ENCODE assay signal across 8 mouse cellular contexts in the genomic region with DNA sequence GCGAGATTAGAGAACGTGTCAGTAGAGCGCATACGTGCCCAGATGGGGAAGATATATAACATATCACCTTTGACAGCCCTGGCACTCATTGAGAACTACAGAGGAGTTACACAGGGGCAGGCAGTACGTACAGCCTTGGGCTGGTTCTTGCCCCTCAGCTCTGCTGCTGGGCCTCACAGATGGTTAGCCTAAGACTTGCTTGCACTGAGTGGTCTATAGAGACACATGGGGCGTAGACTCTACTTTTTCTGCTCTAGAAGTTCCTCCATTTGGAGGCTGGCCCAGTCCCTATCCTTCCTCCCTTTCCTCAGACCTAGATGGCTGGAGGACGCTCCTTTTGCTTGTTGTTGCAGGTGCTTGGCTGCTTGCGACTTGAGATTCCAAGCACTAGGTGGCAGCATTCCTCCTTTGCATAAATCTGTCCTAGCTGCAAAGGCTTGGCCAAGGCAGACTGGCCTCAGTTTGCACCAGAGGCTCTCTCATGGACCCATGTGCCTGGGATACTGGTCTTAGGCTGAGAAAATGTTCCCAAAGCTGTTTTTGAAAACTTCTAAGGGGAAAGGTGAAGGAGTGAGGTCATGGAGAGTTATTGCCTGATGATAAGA. TPM values are rescaled to one million over a fixed set of nuclear protein-coding genes. Genes with fewer than 3 reads are reported as not detected.
DNase-seq lines count a peak whose midpoint lies in the region; ATAC-seq and TF ChIP-seq lines count a peak whose summit lies in the region.

No protein-coding gene starts in this region.

- no peak overlapping the region for H3K4me2 ChIP-seq in limb, embryonic 11.5 days (ENCODE audit: low read depth, severe bottlenecking)

- peak; percentile 71 for DNase-seq in urinary bladder, postnatal 14 days (ENCODE audit: low spot score)
- no peak for DNase-seq in urinary bladder, postnatal 10 days (ENCODE audit: low spot score)
- DNase-seq in embryo, embryonic 10 days (ENCODE audit: low spot score): peak; percentile 93
- DNase-seq in kidney, adult 2 months: peak; percentile 86
- DNase-seq in limb, embryonic 11.5 days (ENCODE audit: low spot score): peak; percentile 81
- DNase-seq in neural tube, embryonic 10.5 days (ENCODE audit: extremely low spot score, low spot score): peak; percentile 74
- peak; percentile 68 for DNase-seq in telencephalon, adult 2 months (ENCODE audit: low read depth, low spot score)

- no peak overlapping the region for H3K27ac ChIP-seq in kidney, adult 2 months (ENCODE audit: insufficient read depth, low read depth, low read length)
- H3K27ac ChIP-seq in limb, embryonic 11.5 days (replicated peaks; ENCODE audit: low read depth, low read length): no peak overlapping the region

- no peak for TF ChIP-seq POLR2A in kidney, adult 2 months (IDR thresholded peaks at IDR 0.05; ENCODE audit: low read depth, low read length)

- peak; percentile 75 for ATAC-seq in granulocyte monocyte progenitor cell, adult 5-6 weeks (replicated peaks; ENCODE audit: poor library complexity, severe bottlenecking)
- peak; percentile 67; the same call in 1 of the 2 replicates for ATAC-seq in limb, embryonic 11.5 days (ENCODE audit: insufficient number of reproducible peaks, low FRiP score, low TSS enrichment, low read depth)

- no peaks in the 10 kb centered on the region for H3K36me3 ChIP-seq in kidney, adult 2 months (ENCODE audit: control insufficient read depth, insufficient read depth, low read length)
- no peaks in the 10 kb centered on the region for H3K36me3 ChIP-seq in limb, embryonic 11.5 days (ENCODE audit: control insufficient read depth, insufficient read depth, low read length)

- 55% methylated on average over 8 of the region's 8 CpGs for WGBS in kidney, adult 2 months
- WGBS in limb, embryonic 11.5 days: 59% methylated on average over 8 of the region's 8 CpGs

- H3K27me3 ChIP-seq in kidney, adult 2 months (replicated peaks; ENCODE audit: control insufficient read depth, insufficient read depth, low read length): no peaks in the 10 kb centered on the region
- no peaks in the 10 kb centered on the region for H3K27me3 ChIP-seq in limb, embryonic 11.5 days (ENCODE audit: control insufficient read depth, insufficient read depth, low read length)

- no peaks in the 10 kb centered on the region for H3K4me1 ChIP-seq in kidney, adult 2 months (ENCODE audit: control insufficient read depth, insufficient read depth, low read length)
- H3K4me1 ChIP-seq in limb, embryonic 11.5 days (ENCODE audit: control insufficient read depth, insufficient read depth, low read length): no peaks in the 10 kb centered on the region

- H3K9ac ChIP-seq in limb, embryonic 11.5 days (ENCODE audit: low read length): no peak overlapping the region

- H3K9me3 ChIP-seq in limb, embryonic 11.5 days (ENCODE audit: control insufficient read depth, low read length): no peaks in the 10 kb centered on the region

- peak; percentile 96 for TF ChIP-seq CTCF in kidney, adult 2 months (conservative IDR thresholded peaks at IDR 0.05; ENCODE audit: insufficient read depth, insufficient read length, low read depth, low read length)

- H3K4me3 ChIP-seq in kidney, adult 2 months (ENCODE audit: insufficient read depth, low read depth, low read length): no peak overlapping the region
- no peak overlapping the region for H3K4me3 ChIP-seq in limb, embryonic 11.5 days (ENCODE audit: low read depth, low read length)

RNA-seq across cellular contexts. Expression of a gene that starts 22.6 kb away (rescaled TPM):
- 23.7 and 36.0 TPM in 2 replicates for total RNA-seq in granulocyte monocyte progenitor cell, adult 5-6 weeks (2014; fragmentation: Nextera tagmentation)
- total RNA-seq in granulocyte monocyte progenitor cell, adult 5-6 weeks (2017): 17.9 and 20.4 TPM in 2 replicates
- 17.2 and 19.7 TPM in 2 replicates for polyA plus RNA-seq in kidney, adult 2 months (2012; rRNA removed)
- polyA plus RNA-seq in limb, embryonic 11.5 days (2014; fragmentation: Nextera tagmentation; extraction: Ambion mirVana): 13.7 and 15.8 TPM in 2 replicates
